Mouse (Mus musculus) layer of hippocampus, adult 2 months (tissue): ENCODE data around the gene Grik5. TPM values are rescaled to one million over a fixed set of nuclear protein-coding genes. Genes with fewer than 3 reads are reported as not detected.

Source experiments
- DNase-seq, 2 experiments: peaks; one replicate each; pipeline ENCODE4 v3.0.0; 2022; ENCODE audit warnings: low spot score in 2 of 2
- H3K27ac ChIP-seq: fragments of 200-600 bp; 2 replicates; pipeline ENCODE4 v1.8.1; 2022
- H3K4me3 ChIP-seq: fragments of 200-600 bp; 2 replicates; pipeline ENCODE4 v1.8.1; 2022; ENCODE audit warnings: mild to moderate bottlenecking
- CTCF ChIP-seq: fragments of 200-600 bp; conservative IDR thresholded peaks from 2 replicates; pipeline ENCODE4 v1.8.1; 2022; ENCODE audit warnings: antibody characterized with exemption, mild to moderate bottlenecking, moderate library complexity
- total RNA-seq, 2 experiments: library from RNA; stranded (reverse); gene quantifications; 2 replicates each; pipeline ENCODE4 v1.2.3; 2021

Gene Grik5
- total RNA-seq, 2 experiments from 2014 or later: 247 to 248 TPM

GRCm38 (mm10) chr7:25006586-25007364, 65.4 kb downstream of the Grik5 start:
- no peak for DNase-seq
- no peak for TF ChIP-seq CTCF
- Histone ChIP-seq H3K27ac (peak overlapping the region; percentile 99), H3K4me3 (no peak overlapping the region)

GRCm38 (mm10) chr7:25006171-25006570, 66.0 kb downstream of the Grik5 start:
- no peak for TF ChIP-seq CTCF
- H3K4me3 ChIP-seq: peak overlapping the region; percentile 84
- peak overlapping the region; percentile 99 for H3K27ac ChIP-seq
- no peak for DNase-seq

GRCm38 (mm10) chr7:25005421-25006065, 66.6 kb downstream of the Grik5 start, which contains the start of gene Atp1a3:
Gene Atp1a3 (minus strand): TSS chr7:25005958.
- peak within 1 kb of the TSS; percentile 99 for H3K27ac ChIP-seq

GRCm38 (mm10) chr7:25004806-25005205, 67.3 kb downstream of the Grik5 start:
- DNase-seq: no peak
- H3K27ac ChIP-seq: peak overlapping the region; percentile 99
- peak overlapping the region; percentile 84 for H3K4me3 ChIP-seq
- TF ChIP-seq CTCF: no peak

More at GRCm38 (mm10) chr7:25005421-25006065, 66.6 kb downstream of the Grik5 start, which contains the start of gene Atp1a3:
- H3K4me3 ChIP-seq: peak within 1 kb of the TSS; percentile 84
- TF ChIP-seq CTCF: no peak
- peak; percentile 83 to 86 for DNase-seq

- TF ChIP-seq CTCF: no peak
- Histone ChIP-seq H3K27ac (peak overlapping the region; percentile 99), H3K4me3 (peak overlapping the region; percentile 84)
- DNase-seq: no peak
These were observed 68.2 kb downstream of the Grik5 start for GRCm38 (mm10) chr7:25003820-25004388.

GRCm38 (mm10) chr7:25003291-25003690, 68.9 kb downstream of the Grik5 start:
- H3K27ac ChIP-seq: peak overlapping the region; percentile 99
- DNase-seq: no peak
- no peak for TF ChIP-seq CTCF
- peak overlapping the region; percentile 84 for H3K4me3 ChIP-seq

GRCm38 (mm10) chr7:25000711-25001110, 71.4 kb downstream of the Grik5 start:
- no peak for DNase-seq
- peak overlapping the region; percentile 0; the same call in 1 of the 2 replicates for H3K4me3 ChIP-seq
- no peak for TF ChIP-seq CTCF
- H3K27ac ChIP-seq: peak overlapping the region; percentile 23; the same call in 1 of the 2 replicates

- no peak for DNase-seq
- TF ChIP-seq CTCF: no peak
- H3K27ac ChIP-seq: peak overlapping the region; percentile 23; the same call in 1 of the 2 replicates
- H3K4me3 ChIP-seq: no peak overlapping the region; the same call in 1 of the 2 replicates
These were observed 71.9 kb downstream of the Grik5 start for GRCm38 (mm10) chr7:25000211-25000610.

- DNase-seq: no peak
- Histone ChIP-seq H3K4me3 (no peak overlapping the region), H3K27ac (no peak overlapping the region; the same call in 1 of the 2 replicates)
- TF ChIP-seq CTCF: no peak
These were observed 79.1 kb downstream of the Grik5 start for GRCm38 (mm10) chr7:24993081-24993480.

GRCm38 (mm10) chr7:24990478-24990877, 81.7 kb downstream of the Grik5 start:
- no peak for TF ChIP-seq CTCF
- Histone ChIP-seq H3K4me3 (no peak overlapping the region), H3K27ac (no peak overlapping the region)
- no peak for DNase-seq

GRCm38 (mm10) chr7:24987941-24988340, 84.2 kb downstream of the Grik5 start:
- no peak for TF ChIP-seq CTCF
- no peak for DNase-seq
- H3K4me3 ChIP-seq: no peak overlapping the region
- no peak overlapping the region for H3K27ac ChIP-seq

GRCm38 (mm10) chr7:24985799-24986198, 86.3 kb downstream of the Grik5 start:
- peak; percentile 75 for TF ChIP-seq CTCF
- no peak overlapping the region for H3K4me3 ChIP-seq
- H3K27ac ChIP-seq: no peak overlapping the region
- DNase-seq: no peak

- peak; percentile 67 for TF ChIP-seq CTCF
- H3K27ac ChIP-seq: no peak overlapping the region
- DNase-seq: no peak
- H3K4me3 ChIP-seq: no peak overlapping the region
These were observed 87.8 kb downstream of the Grik5 start for GRCm38 (mm10) chr7:24984307-24984706.
